Mouse (Mus musculus): ENCODE results near the gene Folr2. TPM values are rescaled to one million over a fixed set of nuclear protein-coding genes. Genes with fewer than 3 reads are reported as not detected.
A peak's percentile ranks its signal among the peaks of the same experiment; 100 is the strongest.

Gene Folr2
- total RNA-seq, 1 experiment: 4.3 TPM

GRCm38 (mm10) chr7:101823758-101824630 is 33.0 kb downstream of the Folr2 start:
- in situ Hi-C loops (cut with MboI; ENCODE audit: low sequenced_read_pairs in 2 of 2, unreplicated experiment in 2 of 2): no loop called here
- TF ChIP-seq ZNF384 (IDR thresholded peaks at IDR 0.05; ENCODE audit: low read depth, low read length) (no peak), MAFK (IDR thresholded peaks at IDR 0.05; ENCODE audit: insufficient read depth, low read depth, low read length) (no peak), CHD2 (IDR thresholded peaks at IDR 0.05; ENCODE audit: low read depth, low read length) (no peak), HCFC1 (IDR thresholded peaks at IDR 0.05; ENCODE audit: borderline replicate concordance, insufficient read depth, low read length) (no peak), ZC3H11A (IDR thresholded peaks at IDR 0.05; ENCODE audit: borderline replicate concordance, low read depth, low read length) (no peak)
- no peak for DNase-seq (ENCODE audit: low read depth, low spot score)
- Histone ChIP-seq H3K27ac (ENCODE audit: insufficient read depth, low read depth, low read length, poor library complexity, severe bottlenecking) (no peak overlapping the region), H3K4me3 (ENCODE audit: insufficient read depth in 1 of 2, low read depth in 1 of 2, low read length in 2 of 2, poor library complexity in 1 of 2, severe bottlenecking in 1 of 2) (peak overlapping the region; percentile 13 to 26; a peak in 2 of 4 replicates), H3K4me1 (ENCODE audit: control insufficient read depth in 2 of 2, insufficient read depth in 2 of 2, low read length in 2 of 2, poor library complexity in 1 of 2) (peaks cover 3 to 22% of the 10 kb centered on the region in 2 experiments; a peak in 3 of 4 replicates), H3K9me3 (ENCODE audit: control insufficient read depth, insufficient read depth, low read depth, low read length) (no peaks in the 10 kb centered on the region), H3K9ac (ENCODE audit: insufficient read depth, low read depth, low read length, poor library complexity, severe bottlenecking) (no peak overlapping the region; the same call in 1 of the 2 replicates), H3K36me3 (ENCODE audit: control insufficient read depth, insufficient read depth, low read length, poor library complexity, severe bottlenecking) (peaks cover 38% of the 10 kb centered on the region)

GRCm38 (mm10) chr7:101822836-101823757 is 33.9 kb downstream of the Folr2 start:
- peak overlapping the region; percentile 13 to 61; a peak in 3 of 4 replicates for H3K4me3 ChIP-seq (ENCODE audit: insufficient read depth in 1 of 2, low read depth in 1 of 2, low read length in 2 of 2, poor library complexity in 1 of 2, severe bottlenecking in 1 of 2)

GRCm38 (mm10) chr7:101821571-101822501 is 35.2 kb downstream of the Folr2 start:
- Histone ChIP-seq H3K36me3 (ENCODE audit: control insufficient read depth, insufficient read depth, low read length, poor library complexity, severe bottlenecking) (peaks cover 21% of the 10 kb centered on the region), H3K9ac (ENCODE audit: insufficient read depth, low read depth, low read length, poor library complexity, severe bottlenecking) (peak overlapping the region; percentile 85), H3K9me3 (ENCODE audit: control insufficient read depth, insufficient read depth, low read depth, low read length) (no peaks in the 10 kb centered on the region), H3K4me1 (ENCODE audit: control insufficient read depth in 2 of 2, insufficient read depth in 2 of 2, low read length in 2 of 2, poor library complexity in 1 of 2) (peaks cover 5 to 22% of the 10 kb centered on the region in 2 experiments; a peak in 3 of 4 replicates), H3K27ac (ENCODE audit: insufficient read depth, low read depth, low read length, poor library complexity, severe bottlenecking) (peak overlapping the region; percentile 34), H3K4me3 (ENCODE audit: insufficient read depth in 1 of 2, low read depth in 1 of 2, low read length in 2 of 2, poor library complexity in 1 of 2, severe bottlenecking in 1 of 2) (peak overlapping the region; percentile 61 to 69)
- TF ChIP-seq CHD2 (IDR thresholded peaks at IDR 0.05; ENCODE audit: low read depth, low read length): no peak
- no peak for TF ChIP-seq MAFK (IDR thresholded peaks at IDR 0.05; ENCODE audit: insufficient read depth, low read depth, low read length)
- TF ChIP-seq HCFC1 (IDR thresholded peaks at IDR 0.05; ENCODE audit: borderline replicate concordance, insufficient read depth, low read length): no peak
- no peak for TF ChIP-seq ZNF384 (IDR thresholded peaks at IDR 0.05; ENCODE audit: low read depth, low read length)
- TF ChIP-seq ZC3H11A (IDR thresholded peaks at IDR 0.05; ENCODE audit: borderline replicate concordance, low read depth, low read length): no peak
- DNase-seq (ENCODE audit: low read depth, low spot score): peak; percentile 62
- in situ Hi-C loops (cut with MboI; ENCODE audit: low sequenced_read_pairs in 2 of 2, unreplicated experiment in 2 of 2): no loop called here

More at GRCm38 (mm10) chr7:101822836-101823757, 33.9 kb downstream of the Folr2 start:
- peak; percentile 63 for DNase-seq (ENCODE audit: low read depth, low spot score)
- Histone ChIP-seq H3K4me1 (ENCODE audit: control insufficient read depth in 2 of 2, insufficient read depth in 2 of 2, low read length in 2 of 2, poor library complexity in 1 of 2) (peaks cover 3 to 22% of the 10 kb centered on the region in 2 experiments; a peak in 3 of 4 replicates), H3K9ac (ENCODE audit: insufficient read depth, low read depth, low read length, poor library complexity, severe bottlenecking) (peak overlapping the region; percentile 36; the same call in 1 of the 2 replicates), H3K27ac (ENCODE audit: insufficient read depth, low read depth, low read length, poor library complexity, severe bottlenecking) (no peak overlapping the region), H3K36me3 (ENCODE audit: control insufficient read depth, insufficient read depth, low read length, poor library complexity, severe bottlenecking) (peaks cover 29% of the 10 kb centered on the region), H3K9me3 (ENCODE audit: control insufficient read depth, insufficient read depth, low read depth, low read length) (no peaks in the 10 kb centered on the region)
- in situ Hi-C loops (cut with MboI; ENCODE audit: low sequenced_read_pairs in 2 of 2, unreplicated experiment in 2 of 2): no loop called here
- TF ChIP-seq HCFC1 (IDR thresholded peaks at IDR 0.05; ENCODE audit: borderline replicate concordance, insufficient read depth, low read length) (no peak), ZNF384 (IDR thresholded peaks at IDR 0.05; ENCODE audit: low read depth, low read length) (no peak), CHD2 (IDR thresholded peaks at IDR 0.05; ENCODE audit: low read depth, low read length) (no peak), MAFK (IDR thresholded peaks at IDR 0.05; ENCODE audit: insufficient read depth, low read depth, low read length) (no peak), ZC3H11A (IDR thresholded peaks at IDR 0.05; ENCODE audit: borderline replicate concordance, low read depth, low read length) (no peak)

Data from ES-E14 (cell line).